Comparison of ENCODE assay signal across 7 mouse cellular contexts in genomic region chr19:44655719-44656118, GRCm38 (mm10).
DNase-seq lines count a peak whose midpoint lies in the region; ATAC-seq and TF ChIP-seq lines count a peak whose summit lies in the region.

No protein-coding gene starts in this region.

- TF ChIP-seq CTCF in lung, postnatal 0 days (IDR thresholded peaks at IDR 0.05) = peak; percentile 82

- 2% methylated on average over 6 of the region's 6 CpGs for WGBS in midbrain, embryonic 10.5 days
- WGBS in midbrain, embryonic 15.5 days = under 1% methylated on average over 6 of the region's 6 CpGs
- WGBS in hindbrain, embryonic 12.5 days = 2% methylated on average over 6 of the region's 6 CpGs
- 9% methylated on average over 6 of the region's 6 CpGs for WGBS in lung, postnatal 0 days

- H3K9me3 ChIP-seq in midbrain, embryonic 10.5 days (replicated peaks) = no peaks in the 10 kb centered on the region
- H3K9me3 ChIP-seq in midbrain, embryonic 15.5 days = no peaks in the 10 kb centered on the region
- H3K9me3 ChIP-seq in hindbrain, embryonic 12.5 days (replicated peaks) = no peaks in the 10 kb centered on the region
- H3K9me3 ChIP-seq in lung, postnatal 0 days (ENCODE audit: low read length) = no peaks in the 10 kb centered on the region

- no peak overlapping the region for H3K4me2 ChIP-seq in midbrain, embryonic 15.5 days
- H3K4me2 ChIP-seq in hindbrain, embryonic 12.5 days (replicated peaks) = no peak overlapping the region
- H3K4me2 ChIP-seq in lung, postnatal 0 days (replicated peaks; ENCODE audit: low read depth, low read length) = no peak overlapping the region

- H3K4me1 ChIP-seq in midbrain, embryonic 10.5 days = peaks cover 29% of the 10 kb centered on the region
- no peaks in the 10 kb centered on the region for H3K4me1 ChIP-seq in midbrain, embryonic 15.5 days
- peaks cover 10% of the 10 kb centered on the region; the same call in 1 of the 2 replicates for H3K4me1 ChIP-seq in hindbrain, embryonic 12.5 days
- no peaks in the 10 kb centered on the region for H3K4me1 ChIP-seq in lung, postnatal 0 days (ENCODE audit: insufficient read depth, low read depth, low read length)

- no peak overlapping the region for H3K27ac ChIP-seq in midbrain, embryonic 10.5 days (replicated peaks)
- no peak overlapping the region for H3K27ac ChIP-seq in midbrain, embryonic 15.5 days
- H3K27ac ChIP-seq in hindbrain, embryonic 12.5 days = no peak overlapping the region
- no peak overlapping the region for H3K27ac ChIP-seq in lung, postnatal 0 days (ENCODE audit: low read length)

- DNase-seq in midbrain, embryonic 10.5 days (ENCODE audit: low spot score) = peak; percentile 72
- peak; percentile 36 for DNase-seq in adipocyte (ENCODE audit: low spot score)
- peak; percentile 52 for DNase-seq in lung, postnatal 0 days (ENCODE audit: low spot score)

- no peak for ATAC-seq in midbrain, embryonic 15.5 days (replicated peaks)
- peak; percentile 71 for ATAC-seq in common myeloid progenitor, adult 5-6 weeks (replicated peaks; ENCODE audit: low read depth, poor library complexity, severe bottlenecking)
- ATAC-seq in hindbrain, embryonic 12.5 days (ENCODE audit: low FRiP score) = peak; percentile 82
- ATAC-seq in lung, postnatal 0 days = no peak
- ATAC-seq in activated CD4-positive, CD25-positive, alpha-beta regulatory T cell, adult 4 months = no peak

- TF ChIP-seq EP300 in lung, postnatal 0 days (IDR thresholded peaks at IDR 0.05) = no peak

- H3K36me3 ChIP-seq in midbrain, embryonic 10.5 days = no peaks in the 10 kb centered on the region
- H3K36me3 ChIP-seq in midbrain, embryonic 15.5 days (replicated peaks) = no peaks in the 10 kb centered on the region
- no peaks in the 10 kb centered on the region for H3K36me3 ChIP-seq in hindbrain, embryonic 12.5 days
- no peaks in the 10 kb centered on the region for H3K36me3 ChIP-seq in lung, postnatal 0 days (ENCODE audit: insufficient read depth, low read length)

- H3K9ac ChIP-seq in midbrain, embryonic 15.5 days = no peak overlapping the region
- peak overlapping the region; percentile 32; the same call in 1 of the 2 replicates for H3K9ac ChIP-seq in hindbrain, embryonic 12.5 days
- H3K9ac ChIP-seq in lung, postnatal 0 days (replicated peaks; ENCODE audit: low read depth) = no peak overlapping the region

- H3K4me3 ChIP-seq in midbrain, embryonic 10.5 days = no peak overlapping the region
- no peak overlapping the region for H3K4me3 ChIP-seq in midbrain, embryonic 15.5 days
- H3K4me3 ChIP-seq in hindbrain, embryonic 12.5 days = no peak overlapping the region
- H3K4me3 ChIP-seq in lung, postnatal 0 days (ENCODE audit: low read depth, low read length) = no peak overlapping the region

- H3K27me3 ChIP-seq in midbrain, embryonic 10.5 days (ENCODE audit: low read depth, poor library complexity, severe bottlenecking) = peaks cover 91% of the 10 kb centered on the region
- peaks cover 37% of the 10 kb centered on the region for H3K27me3 ChIP-seq in midbrain, embryonic 15.5 days (replicated peaks)
- peaks cover 77% of the 10 kb centered on the region for H3K27me3 ChIP-seq in hindbrain, embryonic 12.5 days
- peaks cover 8% of the 10 kb centered on the region; the same call in 1 of the 2 replicates for H3K27me3 ChIP-seq in lung, postnatal 0 days (replicated peaks; ENCODE audit: insufficient read depth, low read length)

Comparison
In these comparisons a context has a peak if more than half of its experiments do, and no peak if none do; other contexts are left out.
1. ATAC-seq: peak in common myeloid progenitor, adult 5-6 weeks (single experiment) and hindbrain, embryonic 12.5 days (single experiment); none in midbrain, embryonic 15.5 days (single experiment), lung, postnatal 0 days (single experiment) and activated CD4-positive, CD25-positive, alpha-beta regulatory T cell, adult 4 months (single experiment).
2. Peak in every context shown above with its lines, with median percentiles within 50 percentile points of each other: DNase-seq.